Mouse (Mus musculus): ENCODE data around the gene Nav2. TPM values are rescaled to one million over a fixed set of nuclear protein-coding genes. Genes with fewer than 3 reads are reported as not detected.

Gene Nav2
- polyA plus RNA-seq, 1 experiment from 2014 or later: 25.6 TPM

DNA sequence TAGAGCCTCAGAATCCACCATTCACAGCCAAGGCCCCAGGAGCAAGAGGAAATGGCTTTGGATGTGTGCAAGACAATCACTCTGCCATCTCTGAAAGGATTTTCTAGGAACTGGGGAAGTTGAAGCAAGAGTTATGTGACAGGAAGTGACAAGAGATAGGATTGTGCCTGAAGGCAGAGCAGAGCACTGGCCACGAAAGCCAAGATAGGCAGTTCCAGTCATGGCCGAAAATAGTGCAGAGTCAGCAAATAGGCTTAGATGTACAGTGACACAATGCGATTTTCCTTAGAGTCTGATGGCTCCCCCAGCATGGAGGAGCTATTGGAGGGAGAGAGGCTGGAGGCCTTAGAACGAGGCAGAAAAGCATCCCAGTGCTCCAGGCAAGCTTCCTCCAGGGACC lies 269.7 kb downstream of the Nav2 start:
- Histone ChIP-seq H3K36me3 (no peaks in the 10 kb centered on the region), H3K4me1 (replicated peaks) (peaks cover 21% of the 10 kb centered on the region), H3K9me3 (no peaks in the 10 kb centered on the region), H3K27me3 (ENCODE audit: insufficient read depth, poor library complexity, severe bottlenecking) (no peaks in the 10 kb centered on the region), H3K27ac (no peak overlapping the region), H3K4me3 (no peak overlapping the region)
- no peak for DNase-seq (ENCODE audit: low spot score)
- WGBS: 87% methylated on average over 4 of the region's 4 CpGs

DNA sequence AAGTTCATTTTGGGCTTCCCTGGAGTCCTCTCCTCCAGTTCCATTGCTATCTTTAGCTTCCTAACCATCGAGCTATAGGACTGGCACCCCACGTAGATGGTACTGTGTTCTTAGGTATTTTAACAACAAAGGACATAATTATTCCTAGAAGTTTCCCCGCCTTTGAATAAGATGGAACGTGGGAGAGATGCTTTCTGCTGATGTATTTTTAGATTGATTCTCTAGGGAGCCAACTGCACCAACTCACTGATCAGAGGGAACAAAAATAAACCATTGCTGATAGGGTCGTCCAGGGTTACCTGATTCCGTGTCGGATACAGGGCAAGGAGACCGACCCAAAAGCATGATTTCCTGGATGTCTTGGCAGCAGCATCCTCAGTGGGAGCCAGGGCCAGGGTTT lies 272.5 kb downstream of the Nav2 start:
- no peaks in the 10 kb centered on the region for H3K27me3 ChIP-seq (ENCODE audit: insufficient read depth, poor library complexity, severe bottlenecking)
- DNase-seq (ENCODE audit: low spot score): no peak
- WGBS: 78% methylated on average over 8 of the region's 8 CpGs
- peaks cover 30% of the 10 kb centered on the region for H3K4me1 ChIP-seq (replicated peaks)
- no peak overlapping the region for H3K4me3 ChIP-seq
- H3K9me3 ChIP-seq: no peaks in the 10 kb centered on the region
- H3K36me3 ChIP-seq: no peaks in the 10 kb centered on the region
- no peak overlapping the region for H3K27ac ChIP-seq

DNA sequence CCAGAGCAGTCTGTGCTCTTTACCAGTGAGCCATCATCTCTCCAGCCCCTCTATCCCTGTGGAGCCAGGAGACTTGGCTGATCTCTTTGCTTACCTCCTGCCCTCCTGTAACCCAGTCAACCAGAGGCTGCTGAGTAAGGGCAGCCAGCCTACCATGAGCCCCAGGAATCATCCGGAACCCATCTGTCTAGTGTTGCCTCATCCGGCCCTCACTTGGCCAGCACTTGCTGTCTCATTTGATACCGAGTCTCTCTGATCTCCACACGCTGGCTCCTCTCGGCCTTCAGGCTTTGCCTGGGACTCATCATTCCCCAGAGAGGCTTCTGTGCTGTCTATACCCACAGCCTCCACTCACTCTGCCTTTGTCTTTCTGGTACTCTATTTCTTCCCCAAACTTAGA lies 273.9 kb downstream of the Nav2 start:
- H3K27ac ChIP-seq: no peak overlapping the region
- WGBS: 87% methylated on average over 5 of the region's 5 CpGs
- no peaks in the 10 kb centered on the region for H3K27me3 ChIP-seq (ENCODE audit: insufficient read depth, poor library complexity, severe bottlenecking)
- H3K4me1 ChIP-seq (replicated peaks): peaks cover 34% of the 10 kb centered on the region
- no peak overlapping the region for H3K4me3 ChIP-seq
- no peaks in the 10 kb centered on the region for H3K9me3 ChIP-seq
- H3K36me3 ChIP-seq: no peaks in the 10 kb centered on the region
- no peak for DNase-seq (ENCODE audit: low spot score)

DNA sequence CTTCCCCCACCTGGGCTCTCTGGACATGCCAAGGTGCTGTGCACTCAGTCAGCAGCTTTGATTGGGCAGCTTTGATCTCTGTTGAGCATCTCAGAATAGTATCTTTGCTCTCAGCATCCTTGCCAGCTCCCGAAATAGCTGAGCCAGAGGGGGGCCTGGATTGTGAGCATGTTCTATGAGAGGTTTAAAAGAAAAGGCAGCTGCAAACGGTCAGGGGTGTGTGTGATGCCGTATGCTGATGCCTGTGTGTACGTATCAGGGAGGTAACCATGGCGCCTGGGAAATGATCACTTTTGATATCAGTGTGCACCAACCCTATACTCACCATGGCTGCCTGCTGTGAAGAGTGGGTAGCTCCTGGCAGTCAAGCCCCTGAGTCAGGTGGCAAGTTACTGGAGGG lies 275.2 kb downstream of the Nav2 start:
- no peak for DNase-seq (ENCODE audit: low spot score)
- Histone ChIP-seq H3K27ac (no peak overlapping the region), H3K4me3 (no peak overlapping the region)

DNA sequence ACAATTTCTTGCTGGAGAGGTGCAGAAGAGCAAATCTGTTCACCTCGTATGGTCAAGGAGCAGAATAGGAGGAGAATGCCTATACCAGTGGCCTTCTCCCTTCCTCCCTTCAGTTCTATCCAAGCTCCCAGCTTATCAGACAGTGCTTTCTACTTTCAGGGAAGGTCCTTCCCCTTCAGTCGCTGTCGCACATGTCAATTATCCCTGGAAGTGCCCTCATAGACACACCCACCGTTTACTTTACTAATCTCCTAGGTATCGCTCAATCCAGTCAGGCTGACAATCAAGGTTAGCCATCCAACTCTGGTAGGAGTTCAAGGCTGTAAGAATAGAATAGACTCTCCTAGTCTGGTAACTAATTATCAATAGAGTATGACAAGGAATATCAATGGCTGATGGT lies 277.5 kb downstream of the Nav2 start:
- 87% methylated on average over 5 of the region's 5 CpGs for WGBS
- Histone ChIP-seq H3K4me3 (no peak overlapping the region), H3K27ac (no peak overlapping the region), H3K9me3 (no peaks in the 10 kb centered on the region), H3K27me3 (ENCODE audit: insufficient read depth, poor library complexity, severe bottlenecking) (no peaks in the 10 kb centered on the region), H3K4me1 (replicated peaks) (peaks cover 50% of the 10 kb centered on the region), H3K36me3 (no peaks in the 10 kb centered on the region)
- no peak for DNase-seq (ENCODE audit: low spot score)

More for the DNA sequence above, 275.2 kb downstream of the Nav2 start:
- Histone ChIP-seq H3K27me3 (ENCODE audit: insufficient read depth, poor library complexity, severe bottlenecking) (no peaks in the 10 kb centered on the region), H3K9me3 (no peaks in the 10 kb centered on the region), H3K4me1 (replicated peaks) (peaks cover 36% of the 10 kb centered on the region), H3K36me3 (no peaks in the 10 kb centered on the region)
- WGBS: 63% methylated on average over 5 of the region's 5 CpGs

DNA sequence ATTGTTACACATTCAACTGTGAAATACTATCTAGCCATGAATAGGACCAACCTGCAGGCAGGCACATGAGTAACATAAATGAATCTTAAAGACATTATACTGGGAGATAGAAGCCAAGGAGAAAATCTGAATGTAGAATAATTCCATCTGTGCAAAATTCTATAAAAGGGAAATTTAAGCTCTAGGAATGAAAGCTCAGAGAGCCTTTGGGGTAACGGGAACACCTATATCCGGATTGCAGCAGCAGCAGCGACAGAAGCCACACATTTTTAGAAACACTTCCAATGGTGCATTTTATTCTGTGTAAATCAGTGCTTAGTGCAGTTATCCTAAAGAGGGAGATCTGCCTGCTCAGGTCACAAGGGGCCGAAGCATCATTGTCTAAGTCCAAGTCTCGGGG lies 280.8 kb downstream of the Nav2 start:
- Histone ChIP-seq H3K4me1 (replicated peaks) (peaks cover 34% of the 10 kb centered on the region), H3K9me3 (no peaks in the 10 kb centered on the region), H3K4me3 (no peak overlapping the region), H3K27ac (no peak overlapping the region), H3K27me3 (ENCODE audit: insufficient read depth, poor library complexity, severe bottlenecking) (no peaks in the 10 kb centered on the region), H3K36me3 (no peaks in the 10 kb centered on the region)
- WGBS: 89% methylated on average over 5 of the region's 5 CpGs
- DNase-seq (ENCODE audit: low spot score): no peak

DNA sequence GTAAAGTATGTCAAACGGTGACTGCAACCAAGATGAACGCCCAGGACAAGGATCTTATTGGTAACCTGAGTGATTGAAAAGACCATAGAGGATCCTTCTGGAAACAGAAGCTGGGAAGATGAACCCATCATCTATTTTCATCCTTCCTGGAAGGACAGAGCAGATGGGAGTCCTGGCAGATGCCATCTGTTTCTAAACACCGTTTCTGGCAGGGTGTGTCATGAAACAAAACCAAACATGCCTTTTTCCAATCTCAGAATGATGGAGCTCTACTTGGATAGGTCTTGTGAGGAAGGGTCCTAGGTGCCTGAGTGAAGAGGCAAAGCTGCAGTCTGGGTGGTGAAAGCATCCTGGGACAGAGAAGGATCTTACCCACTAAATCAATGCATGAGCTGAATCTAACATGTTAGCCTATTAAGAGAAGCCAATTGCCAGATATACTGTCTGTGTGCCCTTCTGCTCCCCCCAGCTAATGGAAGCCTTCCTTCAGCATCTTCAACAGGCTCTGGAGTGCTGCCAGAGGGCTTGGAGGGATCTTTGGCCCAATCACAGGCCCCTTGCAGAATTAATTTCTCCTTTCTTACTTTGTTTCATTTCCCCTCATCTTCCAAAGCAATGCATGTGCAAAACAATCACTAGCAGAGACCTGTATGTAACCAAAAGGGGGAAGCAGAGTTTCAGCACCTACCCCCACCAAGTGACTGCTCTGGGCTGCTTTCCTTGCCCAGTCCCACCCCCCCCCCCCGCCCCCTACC lies 281.9 kb downstream of the Nav2 start:
- H3K9me3 ChIP-seq: no peaks in the 10 kb centered on the region
- no peaks in the 10 kb centered on the region for H3K27me3 ChIP-seq (ENCODE audit: insufficient read depth, poor library complexity, severe bottlenecking)
- no peak for DNase-seq (ENCODE audit: low spot score)
- no peaks in the 10 kb centered on the region for H3K36me3 ChIP-seq
- H3K4me1 ChIP-seq (replicated peaks): peaks cover 29% of the 10 kb centered on the region
- 83% methylated on average over 4 of the region's 4 CpGs for WGBS
- no peak overlapping the region for H3K4me3 ChIP-seq
- no peak overlapping the region for H3K27ac ChIP-seq

DNA sequence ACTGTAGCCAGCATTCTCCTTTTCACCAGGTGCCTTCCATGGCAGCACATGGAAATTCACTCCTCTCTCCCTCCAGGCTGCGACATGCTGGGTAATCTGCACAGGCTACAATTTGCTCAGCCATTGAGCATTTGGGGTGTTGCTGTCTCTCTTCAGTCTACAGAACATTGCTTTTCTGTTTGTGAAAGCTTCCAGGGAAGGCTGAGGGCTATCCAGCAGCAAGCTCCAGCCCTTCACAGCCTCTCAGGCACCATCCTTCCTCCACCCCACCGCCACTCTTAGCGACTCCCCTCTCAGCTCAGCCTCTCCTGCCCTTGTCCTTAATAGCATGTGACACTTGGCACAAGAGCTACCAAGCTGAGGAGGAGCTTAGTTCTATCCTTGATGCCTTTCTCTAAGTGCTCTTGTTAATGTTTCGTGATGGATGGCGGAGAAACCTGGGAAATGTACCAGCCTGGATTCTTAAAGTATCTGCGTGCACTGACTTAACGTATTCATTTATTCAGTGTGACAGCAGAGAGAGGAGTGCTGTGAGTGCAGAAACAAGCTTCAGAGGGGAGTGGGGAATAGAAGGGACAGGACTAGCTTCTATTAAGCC lies 282.7 kb downstream of the Nav2 start:
- WGBS: 65% methylated on average over 7 of the region's 7 CpGs

DNA sequence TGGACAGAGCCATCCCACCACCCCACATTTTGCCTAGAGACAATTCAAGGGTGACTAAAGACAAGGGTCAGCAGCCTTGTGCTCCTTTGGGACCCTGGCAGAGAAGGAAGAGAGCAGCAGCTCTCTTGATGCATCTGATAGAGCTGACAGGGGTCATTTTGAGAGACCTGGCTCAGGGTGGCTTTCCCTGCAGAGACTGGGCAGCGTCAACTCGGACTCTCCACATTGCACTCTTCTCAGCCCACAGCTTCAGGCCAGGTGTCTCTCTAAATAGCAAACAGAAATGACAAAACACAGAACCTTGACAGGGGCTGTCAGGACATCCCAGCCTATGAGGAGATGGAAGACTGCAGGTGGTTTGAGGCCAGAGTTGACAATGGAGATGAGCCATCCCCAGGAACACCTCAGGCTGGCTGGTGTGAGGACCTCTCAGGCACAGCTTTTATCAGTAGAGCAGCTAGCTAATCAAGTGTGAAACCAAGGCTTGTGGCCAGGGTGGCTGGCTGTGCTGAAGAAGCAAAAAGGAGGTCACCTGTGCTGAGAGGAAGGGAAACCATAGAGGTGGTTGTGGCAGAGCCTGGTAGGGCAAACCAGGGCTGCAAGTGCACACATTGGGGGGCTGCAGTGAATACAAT lies 283.7 kb downstream of the Nav2 start:
- no peaks in the 10 kb centered on the region for H3K9me3 ChIP-seq
- no peaks in the 10 kb centered on the region for H3K36me3 ChIP-seq
- no peak overlapping the region for H3K4me3 ChIP-seq
- WGBS: 89% methylated on average over 2 of the region's 2 CpGs
- 0 out of 2 replicates have a peak overlapping the region, but pooled peaks have one; percentile 3 for H3K27ac ChIP-seq
- DNase-seq (ENCODE audit: low spot score): no peak
- no peaks in the 10 kb centered on the region for H3K27me3 ChIP-seq (ENCODE audit: insufficient read depth, poor library complexity, severe bottlenecking)
- H3K4me1 ChIP-seq (replicated peaks): peaks cover 22% of the 10 kb centered on the region; the same call in 1 of the 2 replicates

More for the DNA sequence above, 282.7 kb downstream of the Nav2 start:
- no peak for DNase-seq (ENCODE audit: low spot score)
- H3K27me3 ChIP-seq (ENCODE audit: insufficient read depth, poor library complexity, severe bottlenecking): no peaks in the 10 kb centered on the region
- no peak overlapping the region for H3K4me3 ChIP-seq
- peaks cover 29% of the 10 kb centered on the region for H3K4me1 ChIP-seq (replicated peaks)
- no peaks in the 10 kb centered on the region for H3K9me3 ChIP-seq
- H3K36me3 ChIP-seq: no peaks in the 10 kb centered on the region
- no peak overlapping the region for H3K27ac ChIP-seq

DNA sequence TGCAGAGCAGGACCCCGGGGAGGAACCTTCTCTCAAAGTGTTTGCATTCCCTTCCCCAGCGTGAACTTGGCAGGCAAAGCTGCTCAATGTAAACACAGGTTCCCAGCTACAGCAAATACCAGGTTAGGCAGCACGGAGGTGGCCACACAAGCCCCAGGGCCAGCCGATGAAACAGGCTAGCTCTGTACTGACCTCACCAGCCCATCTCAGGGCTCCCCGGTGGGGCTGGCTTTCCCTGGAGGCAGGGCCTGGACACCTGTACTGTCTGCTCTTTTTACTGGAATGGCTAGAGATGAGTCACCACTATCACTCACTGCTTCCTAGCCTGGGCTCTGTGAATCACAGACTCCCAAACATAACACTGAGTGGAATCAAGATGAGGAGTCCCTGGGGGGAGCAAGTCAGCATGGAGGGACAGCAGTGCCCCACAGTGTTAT lies 287.2 kb downstream of the Nav2 start:
- H3K27me3 ChIP-seq (ENCODE audit: insufficient read depth, poor library complexity, severe bottlenecking): no peaks in the 10 kb centered on the region
- no peak overlapping the region for H3K4me3 ChIP-seq
- no peaks in the 10 kb centered on the region for H3K36me3 ChIP-seq
- H3K27ac ChIP-seq: no peak overlapping the region
- H3K4me1 ChIP-seq (replicated peaks): peaks cover 22% of the 10 kb centered on the region
- whole genome bisulfite sequencing: 54% methylated on average over 5 of the region's 5 CpGs
- no peaks in the 10 kb centered on the region for H3K9me3 ChIP-seq
- DNase-seq (ENCODE audit: low spot score): no peak

DNA sequence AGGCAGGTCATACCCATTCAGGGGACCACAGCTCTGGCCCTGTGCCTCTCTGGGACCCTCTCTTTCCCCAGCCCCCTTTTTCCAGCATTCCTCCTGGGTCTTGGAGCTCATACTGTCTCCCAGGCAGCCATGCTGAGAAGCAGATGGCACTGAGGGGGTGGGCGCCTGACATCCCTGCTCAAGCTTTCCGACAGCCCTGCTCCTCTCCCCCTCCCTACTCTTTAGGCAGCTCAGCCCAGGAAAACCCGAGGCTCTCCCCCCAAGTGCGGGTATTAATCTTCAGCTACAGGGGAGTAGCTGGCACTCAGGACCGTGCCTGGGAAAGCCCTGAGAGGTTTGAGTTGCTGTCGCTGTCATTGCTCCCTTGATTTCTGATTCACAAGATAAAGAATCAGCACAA lies 290.9 kb downstream of the Nav2 start:
- no peaks in the 10 kb centered on the region for H3K36me3 ChIP-seq
- no peaks in the 10 kb centered on the region for H3K9me3 ChIP-seq
- 64% methylated on average over 6 of the region's 6 CpGs for WGBS
- 0 out of 2 replicates have a peak overlapping the region, but pooled peaks have one; percentile 25 for H3K27ac ChIP-seq
- no peaks in the 10 kb centered on the region for H3K27me3 ChIP-seq (ENCODE audit: insufficient read depth, poor library complexity, severe bottlenecking)
- no peak overlapping the region for H3K4me3 ChIP-seq
- H3K4me1 ChIP-seq (replicated peaks): peaks cover 19% of the 10 kb centered on the region
- no peak for DNase-seq (ENCODE audit: low spot score)

DNA sequence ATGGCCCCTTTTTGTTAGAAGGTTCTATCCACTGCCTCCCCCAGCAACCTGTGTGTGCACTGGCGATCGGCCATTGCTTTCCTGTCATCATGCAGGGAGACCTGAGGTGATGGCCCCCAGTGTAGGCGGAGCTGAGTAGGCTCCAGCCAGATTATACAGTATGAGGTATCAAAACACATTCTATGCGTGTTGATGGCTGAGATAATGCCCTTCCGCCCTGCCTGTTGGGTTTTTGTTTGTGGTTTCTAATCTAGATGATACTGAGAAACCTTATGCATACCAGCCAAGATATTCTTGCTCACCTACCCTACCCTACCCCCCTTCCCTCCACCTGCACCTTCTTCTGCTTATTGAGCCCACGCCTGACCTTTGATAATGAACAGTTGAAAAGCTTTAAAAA lies 291.8 kb downstream of the Nav2 start:
- no peaks in the 10 kb centered on the region for H3K9me3 ChIP-seq
- peaks cover 19% of the 10 kb centered on the region for H3K4me1 ChIP-seq (replicated peaks)
- no peaks in the 10 kb centered on the region for H3K36me3 ChIP-seq
- no peaks in the 10 kb centered on the region for H3K27me3 ChIP-seq (ENCODE audit: insufficient read depth, poor library complexity, severe bottlenecking)
- 91% methylated on average over 6 of the region's 6 CpGs for WGBS
- no peak overlapping the region for H3K27ac ChIP-seq
- H3K4me3 ChIP-seq: no peak overlapping the region
- no peak for DNase-seq (ENCODE audit: low spot score)

DNA sequence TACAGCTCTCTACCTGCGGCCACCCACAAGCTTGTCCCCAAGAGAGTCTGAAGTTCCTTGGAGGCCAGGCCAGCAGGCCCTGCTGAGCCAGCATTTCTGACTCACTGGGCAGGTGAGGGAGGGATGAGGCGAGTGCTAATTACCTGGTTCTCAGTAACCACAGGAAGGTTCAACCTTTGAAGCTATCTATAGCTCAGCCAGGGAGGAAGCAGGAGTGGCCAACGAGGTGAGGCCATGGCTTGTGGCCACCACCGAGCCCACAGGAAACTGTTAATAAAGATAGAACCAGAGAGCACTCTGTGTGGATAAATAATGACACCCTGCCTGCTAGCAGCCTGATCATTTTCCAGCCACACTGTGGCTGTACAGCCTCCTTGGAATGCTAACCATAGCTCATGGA lies 294.5 kb downstream of the Nav2 start:
- Histone ChIP-seq H3K27ac (0 out of 2 replicates have a peak overlapping the region, but pooled peaks have one; percentile 23), H3K4me3 (no peak overlapping the region), H3K36me3 (no peaks in the 10 kb centered on the region), H3K4me1 (replicated peaks) (peaks cover 19% of the 10 kb centered on the region), H3K9me3 (no peaks in the 10 kb centered on the region), H3K27me3 (ENCODE audit: insufficient read depth, poor library complexity, severe bottlenecking) (no peaks in the 10 kb centered on the region)
- DNase-seq (ENCODE audit: low spot score): no peak
- WGBS: 78% methylated on average over 4 of the region's 4 CpGs

Data from hindbrain, embryonic 10.5 days (tissue).